Mouse (Mus musculus) C2C12 (cell line): Measurements from ENCODE around the gene Sec31b.

ENCODE experiments used
- CEBPB ChIP-seq: IDR thresholded peaks from one replicate; pipeline ENCODE4 v1.6.1; 2011; ENCODE audit warnings: low read depth, mild to moderate bottlenecking, control low read depth, moderate library complexity
- CTCF ChIP-seq: IDR thresholded peaks from one replicate; pipeline ENCODE4 v1.5.1; 2011; ENCODE audit not compliant: control insufficient read depth, insufficient read depth, insufficient read length
- MYOD1 ChIP-seq: IDR thresholded peaks from one replicate; pipeline ENCODE4 v1.6.1; 2011; ENCODE audit warnings: low read depth; ENCODE audit not compliant: control insufficient read depth, insufficient read length

DNA sequence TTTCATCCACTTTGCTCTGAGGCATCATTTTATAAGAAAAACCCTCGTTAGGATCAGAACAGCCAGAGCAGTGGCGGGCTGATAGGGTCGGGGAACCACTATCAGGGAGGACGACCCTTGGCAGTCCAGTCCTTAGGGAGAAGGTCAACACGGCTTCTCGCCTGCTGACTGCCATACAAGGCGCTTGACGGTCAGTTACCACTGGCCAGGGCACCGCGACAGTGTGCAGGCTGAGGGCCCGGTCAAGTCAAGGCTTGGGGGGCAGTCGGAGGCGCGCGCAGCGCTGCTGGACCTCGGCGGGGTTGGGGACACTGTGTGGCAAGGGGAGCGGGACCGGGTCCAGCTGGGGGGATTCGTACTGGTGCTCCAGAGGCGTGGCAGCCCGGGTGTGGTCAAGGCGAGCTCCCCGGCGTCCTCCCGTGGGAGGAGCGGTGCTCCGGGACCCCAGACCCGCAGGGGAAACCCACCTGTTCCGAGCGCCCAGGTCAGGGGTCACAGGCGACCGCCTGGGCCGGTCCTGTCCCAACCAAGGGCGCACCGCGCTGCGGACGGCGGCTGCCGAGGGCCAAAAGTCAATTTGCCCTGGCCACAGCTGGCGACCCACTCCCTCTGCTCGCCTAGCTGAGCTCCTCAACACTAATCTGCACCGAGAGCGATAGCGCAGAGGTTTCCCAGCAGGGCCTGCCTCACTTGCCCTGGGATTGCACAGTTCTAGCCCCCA lies at the start of gene Sec31b:
- TF ChIP-seq MYOD1 (no peak), CEBPB (no peak), CTCF (no peak)
